Mouse (Mus musculus) lung, postnatal 0 days (tissue): Measurements from ENCODE around the gene Tubb4a.

Experiments
- CTCF ChIP-seq: IDR thresholded peaks from 2 replicates; pipeline ENCODE4 v1.5.1; 2016; ENCODE audit warnings: antibody characterized with exemption, mild to moderate bottlenecking
- EP300 ChIP-seq: IDR thresholded peaks from 2 replicates; pipeline ENCODE4 v1.6.1; 2016; ENCODE audit warnings: antibody characterized with exemption, mild to moderate bottlenecking, control low read depth

DNA sequence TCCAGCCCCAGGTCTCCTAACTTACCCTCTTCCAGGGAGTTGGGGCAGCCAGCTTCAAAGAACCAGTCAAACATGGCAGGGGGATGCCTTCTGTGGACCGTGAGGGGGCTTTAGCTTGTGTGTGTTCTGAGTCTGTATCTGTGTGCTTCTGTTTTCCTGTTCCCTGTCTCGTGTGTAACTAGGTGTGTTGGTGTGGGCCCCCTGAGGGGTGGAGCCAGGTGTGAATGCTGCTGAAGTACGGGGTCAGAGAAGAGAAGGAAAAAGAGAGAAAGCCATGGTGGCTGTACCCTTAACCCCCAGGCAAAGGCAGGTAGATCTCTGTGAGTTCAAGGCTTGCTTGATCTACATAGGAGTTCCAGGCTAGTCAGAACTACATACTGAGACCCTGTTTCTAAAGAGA lies 10.7 kb downstream of the Tubb4a start:
- TF ChIP-seq CTCF (no peak), EP300 (no peak)
